Mouse (Mus musculus) fibroblast of lung, adult 2 months (primary cell): Measurements from ENCODE around the gene Itpkc.

ENCODE experiments used
- DNase-seq: peaks from one replicate; pipeline ENCODE4 v3.0.0-alpha.2; 2011; ENCODE audit warnings: low read depth

Gene Itpkc

DNA sequence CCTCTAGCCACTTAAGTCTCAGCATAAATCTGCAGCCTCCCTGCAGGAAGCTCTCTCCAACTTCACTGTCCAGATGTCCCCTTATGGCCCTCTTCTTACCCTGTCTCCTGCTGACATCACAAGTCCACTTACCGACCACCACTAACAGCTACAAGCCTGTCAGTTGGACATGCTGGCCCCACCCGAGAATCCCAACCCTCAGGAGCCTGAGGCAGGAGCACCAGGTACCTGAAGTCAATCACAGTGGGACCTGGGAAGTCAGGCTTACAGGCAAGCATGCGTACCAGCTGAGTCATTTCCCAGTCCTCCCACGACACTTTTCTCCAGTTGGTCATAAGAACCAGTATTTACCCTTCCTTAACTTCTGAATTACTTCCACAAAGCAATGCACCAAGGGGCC is 34.7 kb downstream of the Itpkc start:
- no peak for DNase-seq

DNA sequence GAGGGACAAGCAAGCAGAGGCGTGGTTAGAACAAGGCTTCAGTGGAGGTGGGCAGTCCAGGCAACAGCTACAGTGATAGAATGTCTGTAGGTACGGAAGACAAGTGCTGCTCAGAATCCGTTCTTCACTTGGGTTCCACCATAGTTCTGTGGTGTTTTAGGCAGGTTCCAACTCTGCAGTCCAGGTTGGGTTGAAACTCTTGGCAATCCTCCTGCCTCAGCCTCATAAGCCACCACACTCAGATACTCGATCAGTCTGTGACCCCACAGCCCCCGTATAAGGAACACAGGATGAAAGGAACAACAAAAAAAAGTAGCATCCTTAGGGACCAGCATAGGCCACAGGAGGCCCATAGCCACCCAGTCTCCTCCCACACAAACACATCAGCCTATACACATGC is 36.0 kb downstream of the Itpkc start:
- no peak for DNase-seq

- DNase-seq: no peak
These were observed 39.1 kb downstream of the Itpkc start for GRCm38 (mm10) chr7:27189271-27189931.

DNA sequence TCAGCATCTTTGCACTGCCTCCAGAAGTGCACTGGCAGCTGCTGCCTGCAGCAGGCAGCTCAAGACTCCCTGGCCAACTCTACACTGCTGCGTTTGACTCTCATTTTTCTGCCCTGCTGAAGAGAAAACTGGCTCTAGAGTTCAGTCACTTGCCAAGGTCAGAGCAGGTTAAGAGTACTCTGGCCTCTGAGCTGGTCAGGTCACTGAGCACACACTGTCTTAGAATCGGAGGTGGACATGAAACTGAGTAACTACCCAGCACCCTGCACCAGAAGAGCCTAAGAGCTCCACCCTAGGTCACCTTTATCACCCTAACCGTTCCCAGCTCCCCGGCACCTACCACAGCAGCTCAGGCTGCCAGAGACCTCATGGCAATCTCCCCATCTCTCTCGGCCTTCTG is 42.5 kb downstream of the Itpkc start:
- DNase-seq: no peak

- DNase-seq: no peak
These were observed 43.5 kb downstream of the Itpkc start for GRCm38 (mm10) chr7:27184964-27185363.

DNA sequence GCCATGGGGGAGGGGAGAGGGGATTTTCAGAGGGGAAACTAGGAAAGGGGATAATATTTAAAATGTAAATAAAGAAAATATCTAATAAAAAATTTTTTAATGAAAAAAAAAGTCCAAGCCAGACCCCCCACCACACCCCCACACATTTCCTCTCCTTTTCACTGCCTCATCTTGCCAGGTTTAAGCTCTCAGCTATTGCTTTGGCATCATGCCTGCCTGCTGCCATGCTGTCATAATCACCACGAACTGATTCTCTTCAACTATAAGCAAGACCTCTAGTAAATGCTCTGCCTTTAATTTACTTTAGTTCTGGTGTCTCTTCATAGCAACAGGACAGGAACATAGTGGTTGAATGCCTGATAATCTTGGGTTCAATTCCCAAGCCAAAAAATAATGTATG is 46.0 kb downstream of the Itpkc start:
- no peak for DNase-seq

GRCm38 (mm10) chr7:27180837-27181695 is 47.4 kb downstream of the Itpkc start, which contains the start of the genes Gm21983 and Mia:
Gene Gm21983, minus strand, starts transcription at chr7:27181086.
Gene Mia, minus strand, starts transcription at chr7:27181157.
- no peak for DNase-seq

DNA sequence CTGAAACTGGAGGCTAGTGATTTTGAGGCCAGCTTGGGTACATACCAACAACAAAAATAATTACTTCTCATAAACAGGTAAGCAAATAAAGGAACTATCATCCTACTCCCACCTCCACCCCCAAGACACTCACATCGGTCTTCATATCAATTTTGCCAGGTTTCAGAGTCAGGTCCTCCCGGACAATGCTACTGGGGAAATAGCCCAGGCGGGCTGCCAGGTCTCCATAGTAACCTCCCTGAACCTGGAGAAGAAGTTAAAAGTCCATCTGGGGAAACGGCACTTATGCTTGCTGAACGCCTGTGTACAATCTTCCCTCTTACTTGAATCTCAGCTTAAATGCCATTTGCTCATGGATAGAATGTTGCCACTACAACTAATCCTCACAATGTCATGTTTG is 48.4 kb downstream of the Itpkc start:
- DNase-seq: no peak

DNA sequence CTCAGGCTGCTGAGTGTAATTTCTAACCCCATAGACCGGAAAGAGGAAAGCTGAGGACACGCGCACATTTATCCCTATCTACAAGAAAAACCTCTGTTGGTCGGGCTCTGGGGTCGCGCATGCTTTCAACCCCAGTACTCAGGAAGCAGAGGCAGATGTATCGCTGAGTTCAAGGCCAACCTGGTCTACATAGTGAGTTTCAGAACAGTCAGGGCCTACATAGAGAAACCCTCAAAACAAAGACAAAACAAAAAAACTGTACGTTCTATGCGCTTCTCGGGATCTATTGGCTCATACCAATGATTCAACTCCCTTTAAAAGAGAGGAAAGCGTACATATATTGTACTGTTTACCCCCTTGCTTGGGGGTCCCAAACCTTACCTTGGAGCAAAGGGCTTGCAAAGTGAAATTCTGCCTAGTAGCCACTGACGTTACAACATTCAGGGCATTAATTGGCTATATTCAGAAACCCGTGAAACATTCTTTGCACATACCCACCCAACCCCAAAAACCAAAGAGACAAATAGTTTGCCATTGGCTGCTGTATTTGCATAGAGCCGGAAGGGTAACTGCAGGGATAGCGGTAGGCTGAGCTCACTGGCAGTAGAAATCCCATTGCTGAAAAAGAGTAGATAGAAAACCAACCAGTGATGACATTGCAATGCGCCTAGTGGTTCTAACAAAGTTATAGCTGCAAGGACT is 49.1 kb downstream of the Itpkc start:
- no peak for DNase-seq

- peak; percentile 100 for DNase-seq
These were observed 49.9 kb downstream of the Itpkc start, which contains the start of gene Rab4b for GRCm38 (mm10) chr7:27178324-27179216. Gene Rab4b, minus strand, starts transcription at chr7:27178896.

DNA sequence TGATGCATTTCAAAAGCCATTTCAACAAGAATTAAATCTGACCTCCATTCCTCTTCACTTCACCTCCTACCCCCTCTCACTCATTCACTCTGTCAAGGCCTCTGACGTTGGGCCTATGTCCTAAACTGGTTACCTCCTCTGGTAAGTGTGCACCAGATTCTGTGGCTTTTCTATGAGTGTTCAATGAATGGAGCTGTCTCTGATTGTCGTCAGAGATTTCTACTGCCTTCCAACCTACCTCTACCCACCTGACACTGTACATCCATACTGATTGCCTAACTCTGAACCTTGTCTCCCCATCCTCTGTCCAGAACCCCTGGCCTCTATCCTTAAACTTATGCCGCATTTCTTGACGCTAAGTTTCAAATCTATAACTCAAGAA is 50.5 kb downstream of the Itpkc start:
- DNase-seq: no peak

- DNase-seq: no peak
These were observed 53.6 kb downstream of the Itpkc start for GRCm38 (mm10) chr7:27174896-27175295.

DNA sequence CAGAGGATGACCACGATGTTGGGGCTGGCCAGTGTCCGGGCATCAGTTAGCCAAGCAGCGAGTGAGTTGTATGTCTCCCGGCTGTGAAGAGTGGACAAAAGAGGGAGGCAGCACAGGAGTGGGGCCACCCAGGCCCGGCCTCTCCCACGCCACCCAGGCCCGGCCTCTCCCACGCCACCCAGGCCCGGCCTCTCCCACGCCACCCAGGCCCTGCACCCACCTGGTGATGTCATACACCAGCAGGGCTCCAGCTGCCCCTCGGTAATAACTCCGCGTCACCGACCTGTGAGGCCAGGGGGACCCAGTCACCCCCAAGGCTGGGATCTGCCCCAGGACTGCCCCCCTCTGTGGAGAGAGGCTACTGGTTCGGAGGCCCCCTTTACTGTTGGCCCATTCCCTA is 54.0 kb downstream of the Itpkc start:
- DNase-seq: no peak

DNA sequence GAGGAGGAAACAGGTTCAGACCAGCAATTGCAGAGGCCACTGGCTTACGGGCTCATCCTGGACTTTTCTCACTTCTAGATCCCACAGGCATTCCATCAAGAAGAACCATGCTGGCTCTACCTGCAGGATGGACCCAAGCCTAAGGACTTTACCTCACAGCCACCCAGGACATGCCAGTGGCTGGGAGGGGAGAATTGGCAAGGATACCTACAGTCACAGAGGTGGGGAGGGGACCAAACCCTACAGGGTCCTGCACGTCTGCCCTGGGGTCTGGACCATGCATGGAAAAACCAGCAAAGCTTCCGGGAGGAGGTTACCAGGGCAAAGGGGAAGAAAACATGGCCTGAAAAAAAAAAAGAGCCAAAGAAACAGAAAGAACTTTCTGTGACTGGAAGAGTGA is 57.5 kb downstream of the Itpkc start:
- no peak for DNase-seq

DNA sequence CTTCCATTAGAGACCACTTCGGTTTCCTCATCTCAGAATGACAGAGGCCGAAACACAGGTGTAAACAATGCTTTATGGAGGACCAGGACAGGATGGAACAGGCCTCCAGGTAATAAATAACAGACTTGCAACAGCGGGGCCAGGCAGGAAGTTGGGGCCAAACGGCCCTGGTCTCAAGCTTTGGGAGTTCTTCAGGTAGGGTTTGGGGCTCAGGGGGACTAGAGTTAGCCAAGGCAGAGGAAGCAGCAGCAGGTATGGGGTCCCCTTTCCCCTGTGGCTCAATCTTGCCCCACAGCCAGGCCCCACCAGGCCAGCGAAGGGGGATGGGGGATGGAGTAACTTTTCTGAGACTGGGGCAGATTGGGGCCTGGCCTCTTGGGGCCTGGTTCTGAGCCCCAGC is 60.1 kb downstream of the Itpkc start:
- DNase-seq: no peak

DNA sequence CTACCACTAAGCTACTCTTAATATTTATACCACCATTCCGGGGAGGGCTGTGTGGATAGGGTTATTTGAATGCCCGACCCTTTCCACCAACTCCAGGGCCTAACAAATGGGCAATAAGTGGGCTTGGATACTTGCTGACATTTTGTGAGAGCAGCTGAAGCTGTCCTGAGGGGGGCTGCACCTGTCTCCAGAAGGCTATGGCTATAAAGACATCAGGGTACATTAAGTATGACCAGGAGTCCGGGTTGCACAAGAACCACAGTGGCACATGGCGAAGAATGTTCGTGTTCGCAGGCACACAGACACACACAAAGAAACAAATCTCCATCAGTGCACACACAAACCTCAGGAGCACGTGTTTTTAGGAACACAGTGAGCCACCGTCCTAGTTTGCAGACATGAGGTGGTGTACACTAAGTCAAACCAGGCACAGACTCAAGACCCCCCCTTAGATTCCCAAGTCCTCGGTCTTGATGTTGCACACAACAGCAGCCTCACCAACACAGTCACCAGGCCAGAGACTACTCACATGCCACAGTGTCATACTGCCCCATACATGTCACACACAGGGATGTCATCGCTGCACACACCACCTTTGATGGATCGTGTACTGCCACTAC is 60.9 kb downstream of the Itpkc start:
- no peak for DNase-seq

- DNase-seq: no peak
These were observed 61.6 kb downstream of the Itpkc start, which contains the start of gene Egln2 for GRCm38 (mm10) chr7:27166614-27167474. Gene Egln2, minus strand, starts transcription at chr7:27166802.

GRCm38 (mm10) chr7:27166229-27166613 is 62.2 kb downstream of the Itpkc start:
- no peak for DNase-seq

GRCm38 (mm10) chr7:27165696-27166095 is 62.8 kb downstream of the Itpkc start:
- DNase-seq: no peak

DNA sequence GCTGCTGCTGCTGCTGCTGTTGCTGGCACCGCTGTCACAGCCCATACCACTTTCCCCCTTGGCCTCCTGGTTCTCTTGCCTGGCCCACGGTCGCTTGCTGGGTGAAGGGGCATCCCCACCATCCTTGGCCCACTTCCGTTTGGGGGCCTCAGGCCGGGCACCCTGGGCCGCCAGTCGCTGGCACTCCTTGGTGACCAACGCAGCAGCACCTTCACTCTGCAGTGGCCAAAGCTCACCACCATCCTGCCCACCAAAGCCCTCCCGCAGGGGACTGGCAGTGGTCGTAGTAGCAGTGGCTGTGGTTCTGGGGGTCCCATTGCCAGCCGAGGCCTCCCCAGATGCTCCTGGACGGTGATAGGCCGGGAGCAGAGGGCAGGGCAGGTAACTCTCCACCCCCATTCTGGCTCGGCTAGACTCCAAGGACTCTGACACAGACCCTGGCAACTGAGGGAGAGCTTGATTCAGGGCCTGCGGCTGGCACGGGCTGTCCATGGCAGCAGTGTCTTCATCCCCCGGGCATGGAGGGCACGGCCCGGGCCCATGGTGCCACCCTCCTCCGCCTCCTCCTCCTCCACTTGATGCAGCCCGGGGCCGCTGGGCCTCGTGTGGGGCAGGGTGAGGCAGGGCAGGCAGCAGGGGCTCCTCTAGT is 63.3 kb downstream of the Itpkc start:
- no peak for DNase-seq
